In the genomic region with DNA sequence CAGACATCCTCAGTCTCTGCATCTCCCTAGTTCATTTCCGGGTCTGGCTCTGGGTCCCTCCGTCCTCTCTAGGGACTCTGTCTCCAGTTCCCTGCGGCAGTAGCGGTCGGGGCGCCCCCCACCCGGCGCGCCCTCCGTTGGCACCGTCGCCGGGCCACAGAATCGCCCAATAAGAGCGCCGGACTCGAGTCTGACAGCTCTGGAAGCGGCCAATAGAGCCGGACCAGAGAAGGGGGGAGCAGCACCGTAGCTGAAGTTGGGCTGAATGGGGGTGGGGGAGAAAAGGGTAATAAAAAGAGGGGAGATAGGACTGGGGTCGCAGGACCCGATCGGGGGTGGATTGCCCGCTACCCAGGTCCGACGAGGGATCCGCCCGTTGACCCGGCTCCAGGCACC, we compare ENCODE assay signal across 9 mouse cellular contexts. TPM values are rescaled to one million over a fixed set of nuclear protein-coding genes. Genes with fewer than 3 reads are reported as not detected.
DNase-seq lines count a peak whose midpoint lies in the region; ATAC-seq and TF ChIP-seq lines count a peak whose summit lies in the region.
"Had no signal": no experiment of that assay in that cellular context is flagged by ENCODE, and none has a peak within 500 bp of the region (broad histone marks: within the 10 kb centered on the region; RNA-seq: fewer than 3 reads in every experiment).

No protein-coding gene starts in this region.

- H3K4me1 ChIP-seq in heart, adult 2 months (ENCODE audit: control insufficient read depth, insufficient read depth, low read length), result no peaks in the 10 kb centered on the region
- peaks cover 21% of the 10 kb centered on the region for H3K4me1 ChIP-seq in lung, embryonic 15.5 days

- H3K36me3 ChIP-seq in heart, adult 2 months (ENCODE audit: control insufficient read depth, insufficient read depth, low read length), result no peaks in the 10 kb centered on the region
- no peaks in the 10 kb centered on the region for H3K36me3 ChIP-seq in lung, embryonic 15.5 days

- peak overlapping the region; percentile 83 for H3K9ac ChIP-seq in heart, adult 2 months (ENCODE audit: low read depth, low read length)
- H3K9ac ChIP-seq in lung, embryonic 15.5 days, result peak overlapping the region; percentile 61

- TF ChIP-seq CTCF in heart, adult 2 months (IDR thresholded peaks at IDR 0.05), result no peak

- TF ChIP-seq EP300 in heart, adult 2 months (IDR thresholded peaks at IDR 0.05; ENCODE audit: insufficient read depth, low read depth, low read length), result no peak

- TF ChIP-seq POLR2A in heart, adult 2 months (IDR thresholded peaks at IDR 0.05; ENCODE audit: insufficient read depth, low read depth, low read length), result no peak

- ATAC-seq in lung, embryonic 15.5 days (ENCODE audit: borderline replicate concordance, extremely low read depth, low FRiP score, low TSS enrichment), result peak; percentile 56; the same call in 1 of the 2 replicates
- ATAC-seq: Patski had no signal

- under 1% methylated on average over 29 of the region's 29 CpGs for WGBS in heart, adult 2 months
- under 1% methylated on average over 29 of the region's 29 CpGs for WGBS in lung, embryonic 15.5 days

- peak overlapping the region; percentile 67 for H3K27ac ChIP-seq in heart, adult 2 months
- H3K27ac ChIP-seq in lung, embryonic 15.5 days, result no peak overlapping the region

- peak overlapping the region; percentile 99 for H3K4me2 ChIP-seq in lung, embryonic 15.5 days

- H3K4me3 ChIP-seq in heart, adult 2 months, result peak overlapping the region; percentile 51
- H3K4me3 ChIP-seq in lung, embryonic 15.5 days, result peak overlapping the region; percentile 66

- H3K27me3 ChIP-seq in heart, adult 2 months (ENCODE audit: control insufficient read depth, insufficient read depth, low read length), result peaks cover 1% of the 10 kb centered on the region
- peaks cover 73% of the 10 kb centered on the region for H3K27me3 ChIP-seq in lung, embryonic 15.5 days

- DNase-seq in ovary, postnatal 36 days (ENCODE audit: low spot score), result peak; percentile 38
- no peak for DNase-seq in ovary, adult 18-20 months (ENCODE audit: low spot score)
- peak; percentile 35 to 55 for DNase-seq in cerebellum, postnatal 4 days (ENCODE audit: low spot score in 2 of 2)
- peak; percentile 58 to 60 for DNase-seq in heart, adult 2 months
- DNase-seq in layer of hippocampus, adult 18-20 months (ENCODE audit: low spot score in 2 of 2), result peak; percentile 50 to 62
- DNase-seq in right cerebral cortex, postnatal 14 days, result peak; percentile 63
- DNase-seq in thymus, postnatal 36 days, result no peak

- intact Hi-C loops in heart, adult 2 months (cut with DNase I), result loop anchor here (10.0 kb wide), 1 partner anchor 89 kb away; no protein-coding TSS in a partner anchor

- no peaks in the 10 kb centered on the region; the same call in 1 of the 2 replicates for H3K79me2 ChIP-seq in heart, adult 2 months (replicated peaks; ENCODE audit: control insufficient read depth, insufficient read depth, low read length)

- H3K9me3 ChIP-seq in lung, embryonic 15.5 days, result no peaks in the 10 kb centered on the region

RNA-seq across cellular contexts. Expression of a gene that starts 0.4 kb away (rescaled TPM):
- total RNA-seq in heart, adult 2 months (2021), result 10 to 100 TPM; 52.9 to 56.2 TPM
- polyA plus RNA-seq in heart, adult 2 months (2012; rRNA removed), result 47.1 and 67.3 TPM in 2 replicates
- 10 to 100 TPM; 78.7 to 83.5 TPM for total RNA-seq in layer of hippocampus, adult 18-20 months (2021)
- polyA plus RNA-seq in lung, embryonic 15.5 days (2015; fragmentation: Nextera tagmentation; extraction: Ambion mirVana), result 1.5 and 1.6 TPM in 2 replicates

Comparison
In these comparisons a context has a peak if more than half of its experiments do, and no peak if none do; other contexts are left out.
1. DNase-seq: peak in ovary, postnatal 36 days (single experiment), cerebellum, postnatal 4 days (2 of 2), heart, adult 2 months (2 of 2), layer of hippocampus, adult 18-20 months (2 of 2) and right cerebral cortex, postnatal 14 days (single experiment); none in ovary, adult 18-20 months (single experiment) and thymus, postnatal 36 days (0 of 2).